Mouse (Mus musculus): Measurements from ENCODE around the gene Txndc11. TPM values are rescaled to one million over a fixed set of nuclear protein-coding genes. Genes with fewer than 3 reads are reported as not detected.

The Txndc11 gene
- total RNA-seq, 2 experiments from 2014 or later, result 26.4 to 27.5 TPM

Small RNA genes lying within 50 kb of the gene (microRNA-seq; reads per million reads assigned to microRNA genes)
- gene Gm23935, result 5.7 to 18.7 reads per million in 2 experiments

Other genes with a start within 250 kb of the Txndc11 start
- 10 to 100 TPM; 52.5 to 56.6 TPM for gene Snn, start 73.7 kb downstream of the Txndc11 start, total RNA-seq (2021)
- 10 to 100 TPM; 50.0 to 60.4 TPM for gene Litaf, start 68.5 kb downstream of the Txndc11 start, total RNA-seq (2021)
- gene Zc3h7a, start 41.7 kb upstream of the Txndc11 start, total RNA-seq (2021), result 10 to 100 TPM; 58.2 to 60.0 TPM
- 10 to 100 TPM; 64.3 to 70.0 TPM for gene Rsl1d1, start 68.7 kb upstream of the Txndc11 start, total RNA-seq (2021)
- 10 to 100 TPM; 84.0 to 93.4 TPM for gene Gspt1, start 119.7 kb upstream of the Txndc11 start, total RNA-seq (2021)
- not detected for gene Tnfrsf17, start 179.2 kb upstream of the Txndc11 start, total RNA-seq (2021)
- 10 to 100 TPM; 15.0 to 16.1 TPM for gene Snx29, start 188.3 kb upstream of the Txndc11 start, total RNA-seq (2021)